Mouse (Mus musculus) brain, embryonic 14.5 days (tissue): ENCODE measurements around the gene Naa11.

Experiments used
- CTCF ChIP-seq: fragments of 200-500 bp; IDR thresholded peaks from 2 replicates; pipeline ENCODE4 v1.5.1; 2012; ENCODE audit warnings: inconsistent platforms, mild to moderate bottlenecking, moderate library complexity, borderline replicate concordance; ENCODE audit not compliant: insufficient read depth, insufficient read length; ENCODE audit errors: extremely low read depth
- POLR2A ChIP-seq: fragments of 200-500 bp; IDR thresholded peaks from 2 replicates; pipeline ENCODE4 v1.6.1; 2012; ENCODE audit warnings: mild to moderate bottlenecking, inconsistent platforms, borderline replicate concordance; ENCODE audit not compliant: poor library complexity, insufficient read depth, insufficient read length, severe bottlenecking; ENCODE audit errors: extremely low read depth

DNA sequence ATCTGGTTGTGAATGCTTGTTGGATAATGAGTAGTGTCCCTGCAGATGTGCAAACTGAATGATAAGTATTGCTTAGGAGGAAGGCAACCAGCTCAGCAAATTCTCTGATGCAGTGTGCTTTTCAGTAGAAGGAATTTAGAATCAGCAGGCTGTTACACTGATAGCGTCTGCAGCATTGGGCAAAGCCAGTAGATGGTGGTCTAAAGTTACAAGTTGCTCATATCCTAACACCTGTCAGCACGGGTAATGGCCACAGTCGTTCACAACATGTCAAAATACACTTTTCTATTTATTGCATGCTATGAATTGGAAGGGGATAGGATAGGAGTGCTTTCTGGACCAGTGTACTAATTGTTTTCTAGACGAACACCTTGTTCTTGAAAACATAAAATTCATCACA is 33.1 kb downstream of the Naa11 start:
- TF ChIP-seq CTCF: peak; percentile 8; the same call in 1 of the 2 replicates
- no peak for TF ChIP-seq POLR2A
